Mouse (Mus musculus): ENCODE data around the gene Eif4enif1.

DNA sequence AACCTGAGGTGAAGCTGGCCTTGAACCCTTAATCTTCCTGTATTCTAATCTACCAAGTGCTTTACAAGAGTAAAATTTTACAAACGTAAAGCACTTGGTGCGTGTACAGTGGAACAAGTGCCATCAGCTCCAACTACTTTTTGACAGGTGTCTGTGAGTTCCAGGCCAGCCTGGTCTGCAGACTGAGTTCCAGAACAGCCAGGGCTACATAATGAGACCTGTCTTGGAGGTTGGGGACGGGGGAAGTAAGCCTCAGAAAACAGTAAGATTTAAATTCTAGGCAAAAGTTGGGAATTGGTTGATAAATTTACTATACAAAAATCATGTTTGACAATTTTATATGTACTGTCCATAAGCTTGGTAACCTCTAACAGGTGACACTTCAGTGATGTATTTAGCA is 3.0 kb downstream of the Eif4enif1 start:
- TF ChIP-seq POLR2A (IDR thresholded peaks at IDR 0.05; ENCODE audit: insufficient read depth, low read depth, low read length) (no peak), CTCF (IDR thresholded peaks at IDR 0.05; ENCODE audit: insufficient read depth, low read depth, low read length) (no peak)
